Mouse (Mus musculus) ZHBTc4 (cell line): Measurements from ENCODE around the gene Fam71b.

Source experiments
- DNase-seq: peaks from one replicate; pipeline ENCODE4 v3.0.0-alpha.2; 2011; ENCODE audit warnings: low read depth, low spot score

The Fam71b gene

DNA sequence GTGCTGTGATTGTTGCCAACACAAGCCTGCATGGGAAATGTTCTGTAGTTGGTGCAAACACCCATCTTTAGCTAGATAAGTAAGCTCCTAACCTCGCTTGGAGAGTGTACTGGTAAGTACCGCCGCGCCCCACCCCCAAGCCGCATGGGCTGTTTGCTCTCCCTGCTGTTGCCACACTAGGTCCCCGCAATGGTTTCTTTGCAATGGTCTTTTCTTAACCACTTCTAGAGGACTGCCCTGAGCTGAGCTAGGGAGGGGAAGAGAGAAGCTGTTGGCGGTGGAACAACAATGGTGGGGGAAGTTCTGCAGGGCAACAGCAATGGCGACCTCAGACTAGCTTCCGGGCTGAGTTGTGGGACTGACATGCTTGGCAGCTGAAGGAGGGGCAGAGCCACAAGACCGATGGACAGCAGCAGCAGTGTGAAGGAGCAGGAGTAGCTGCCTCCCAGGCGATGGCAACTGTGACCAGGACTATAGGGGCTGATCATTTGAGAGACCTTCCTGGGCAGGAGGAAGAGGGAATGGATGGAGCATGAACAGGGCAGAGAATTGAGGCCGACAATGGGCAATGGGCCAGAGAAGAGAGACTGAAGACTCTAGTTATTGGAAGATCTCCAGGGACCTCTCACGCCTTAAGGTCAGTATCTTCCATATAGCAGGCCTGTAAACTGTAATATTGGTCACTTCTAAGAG is at the start of gene Fam71b:
Gene Fam71b (plus strand): TSS at position 393 of the 693 bp plus-strand sequence.
- DNase-seq = no peak

DNA sequence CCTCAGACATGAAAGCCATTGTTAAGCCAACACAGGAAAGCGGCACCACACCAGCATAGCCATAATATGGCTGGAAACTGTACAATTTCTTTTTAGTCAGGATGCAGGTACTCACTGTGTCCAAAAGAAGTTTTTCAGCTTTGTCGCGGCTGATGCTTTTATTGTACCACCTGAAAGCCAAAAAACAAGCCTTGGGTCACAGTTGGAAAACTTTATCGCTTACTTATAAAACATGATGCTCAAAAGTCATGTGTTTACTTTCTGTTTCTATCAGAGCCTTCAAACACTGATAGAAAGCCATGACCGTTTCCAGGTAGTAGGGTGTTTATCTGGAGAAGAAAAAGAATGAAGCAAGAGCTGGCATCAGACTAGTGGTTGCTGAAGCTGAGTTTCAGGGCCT is 48.6 kb upstream of the Fam71b start:
- DNase-seq = no peak

DNA sequence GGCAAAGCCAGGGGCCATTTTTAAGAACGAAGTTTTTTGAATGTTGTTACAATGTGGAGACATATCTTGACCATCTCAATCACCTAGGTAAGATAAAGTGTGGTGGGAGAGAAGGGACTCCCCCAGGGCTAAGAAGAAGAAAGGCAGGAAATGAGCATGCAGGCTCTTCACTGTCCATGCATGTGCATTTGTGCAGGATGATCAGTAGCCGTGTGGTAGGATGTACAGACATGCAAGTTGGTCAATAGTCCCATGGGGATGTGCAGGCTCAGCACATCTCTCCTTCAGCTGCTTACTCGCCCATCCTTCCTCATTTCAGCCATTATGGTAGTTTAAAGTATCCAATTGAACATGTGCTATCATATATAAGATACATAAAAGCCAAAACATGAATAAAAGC is 47.9 kb upstream of the Fam71b start:
- no peak for DNase-seq

DNA sequence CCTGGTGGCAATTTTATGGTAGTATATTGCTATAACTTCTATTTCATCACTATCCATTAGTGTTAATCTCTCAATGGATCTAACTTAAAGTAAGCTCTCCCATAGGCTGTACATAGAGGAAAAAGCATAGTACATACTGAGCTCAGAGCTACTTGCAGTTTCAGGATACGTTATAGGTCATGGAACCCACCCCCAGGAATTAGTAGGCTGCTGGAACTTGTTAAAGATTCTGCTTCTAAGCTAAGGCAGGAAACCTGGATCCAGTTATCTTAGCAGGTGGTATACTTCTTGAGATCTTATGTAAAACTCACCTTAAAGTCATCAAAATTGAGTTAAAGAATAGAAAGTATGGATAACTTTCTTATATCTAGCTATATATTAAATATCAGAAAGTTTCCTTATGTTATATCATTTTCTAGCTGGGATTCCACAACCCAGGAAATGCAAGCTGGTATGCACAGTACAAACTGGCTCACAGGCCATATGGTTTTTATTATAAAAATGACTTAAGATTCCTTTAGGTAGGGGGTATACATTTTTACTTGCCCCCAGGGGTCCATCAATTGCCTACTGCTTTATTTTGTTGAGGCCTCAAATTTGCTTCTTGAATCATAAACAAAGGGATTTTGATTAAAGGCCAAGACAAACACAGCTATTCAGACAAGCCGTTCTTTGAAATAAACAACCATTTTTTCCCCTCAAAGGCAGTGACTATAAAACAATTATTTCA is 46.5 kb upstream of the Fam71b start:
- no peak for DNase-seq

DNA sequence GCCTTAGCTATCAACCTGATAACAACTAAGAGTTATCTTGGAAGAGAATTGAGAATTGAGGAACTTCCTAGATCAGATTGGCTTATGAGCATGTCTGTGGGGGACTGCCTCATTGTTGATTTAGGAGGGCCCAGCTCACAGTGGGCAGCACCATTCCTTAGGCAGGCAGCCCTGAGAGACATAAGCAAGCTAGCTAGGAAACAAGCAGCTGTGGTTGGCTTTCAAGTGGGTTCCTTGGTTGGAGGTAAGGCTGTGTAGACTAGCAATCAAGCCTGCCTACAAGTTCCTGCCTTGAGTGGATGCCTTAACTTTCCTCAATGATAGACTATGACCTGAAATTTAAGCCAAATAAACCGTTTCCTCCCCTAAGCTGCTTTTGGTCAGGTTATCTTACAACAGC is 38.0 kb upstream of the Fam71b start:
- DNase-seq = no peak

DNA sequence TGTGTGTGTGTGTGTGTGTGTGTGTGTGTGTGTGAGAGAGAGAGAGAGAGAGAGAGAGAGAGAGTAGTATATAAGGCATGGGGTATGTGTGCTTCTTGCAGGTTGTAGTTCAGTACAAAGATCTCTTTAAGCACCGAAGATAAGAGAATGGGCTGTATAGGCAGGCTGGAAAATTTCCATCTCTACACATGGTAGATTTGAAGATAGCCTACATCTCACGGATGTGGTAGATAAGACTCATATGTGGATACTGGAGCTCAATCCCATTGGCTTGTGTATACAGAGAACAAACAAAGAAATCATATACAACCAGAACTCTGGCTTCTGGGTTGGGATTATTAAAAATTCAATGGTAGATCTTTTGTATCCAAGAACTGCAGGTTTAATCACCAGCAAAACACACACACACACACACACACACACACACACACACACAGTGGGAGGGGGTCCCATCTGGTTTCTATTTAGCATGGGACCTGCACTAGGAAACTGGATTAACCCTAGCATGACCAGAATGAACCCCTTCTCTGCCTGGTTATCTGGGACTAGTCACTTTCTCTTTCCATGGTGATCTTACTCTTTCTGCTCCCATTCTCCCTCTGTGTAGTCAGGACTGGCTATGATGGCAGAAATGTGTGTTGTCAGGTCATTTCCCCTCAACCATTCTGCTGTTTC is 35.2 kb upstream of the Fam71b start:
- no peak for DNase-seq

DNA sequence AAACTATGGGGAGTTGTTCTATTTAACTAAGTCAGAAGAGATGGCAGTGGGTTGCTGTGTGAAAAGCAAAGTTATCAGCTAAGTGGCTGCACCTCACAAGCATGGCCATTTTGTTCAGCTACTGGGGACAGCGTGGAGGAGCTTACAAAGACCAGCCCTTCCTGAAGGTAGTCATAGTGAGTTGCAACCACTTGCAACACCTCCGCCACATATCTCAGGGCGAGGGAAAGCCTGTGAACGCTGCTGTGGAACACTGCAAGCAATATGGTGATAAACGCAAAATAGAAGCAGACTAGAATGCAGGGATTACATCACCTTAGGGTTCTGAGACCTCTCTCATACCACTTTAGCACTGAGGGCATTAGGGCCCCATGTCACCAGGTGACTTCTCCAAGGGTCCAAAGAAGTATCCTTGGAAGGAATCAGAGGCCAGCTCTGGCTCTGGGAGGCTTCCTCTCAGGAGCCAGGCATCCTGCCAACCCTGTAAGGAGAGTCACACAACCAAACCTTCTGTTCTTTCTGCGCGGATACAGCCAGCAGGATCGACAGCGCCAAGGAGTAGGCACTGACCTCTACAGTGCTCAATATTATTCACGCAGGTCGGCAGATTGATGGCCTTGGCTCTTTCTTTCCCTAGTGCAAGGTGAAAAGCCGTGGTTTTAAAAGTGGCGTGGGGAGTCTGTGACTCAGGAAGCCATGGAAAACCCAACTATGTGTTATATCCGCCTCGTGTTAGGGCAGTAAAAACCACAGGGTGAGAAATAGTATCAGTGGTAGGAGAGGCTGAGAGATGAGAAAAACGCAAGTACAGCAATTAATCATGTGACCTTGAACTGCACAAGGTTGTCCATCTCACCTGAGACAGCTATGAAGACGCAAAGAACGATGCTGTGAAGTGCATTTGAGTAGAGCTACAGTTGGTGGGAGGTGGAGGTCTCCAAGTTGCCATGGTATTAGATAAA is 34.0 kb upstream of the Fam71b start:
- DNase-seq = no peak

DNA sequence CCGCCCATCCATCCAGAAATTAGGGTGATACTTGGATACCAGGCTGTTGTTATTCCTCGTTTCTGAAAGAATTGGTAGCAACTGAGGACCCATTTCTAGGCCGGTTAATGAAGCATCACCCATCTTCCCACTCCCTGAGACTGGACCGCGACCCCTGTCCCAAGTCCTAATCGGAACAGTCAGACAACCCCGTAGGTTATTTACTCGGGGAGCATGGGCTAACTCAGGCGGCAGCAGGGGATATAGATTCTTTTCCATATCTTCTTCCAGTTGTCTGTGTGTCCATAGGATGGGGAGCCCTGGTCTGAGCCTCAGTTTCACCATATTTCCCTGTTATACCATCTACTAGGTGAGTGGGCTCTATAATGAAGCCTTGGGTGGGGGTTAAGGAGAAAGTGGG is 32.5 kb upstream of the Fam71b start:
- no peak for DNase-seq

DNA sequence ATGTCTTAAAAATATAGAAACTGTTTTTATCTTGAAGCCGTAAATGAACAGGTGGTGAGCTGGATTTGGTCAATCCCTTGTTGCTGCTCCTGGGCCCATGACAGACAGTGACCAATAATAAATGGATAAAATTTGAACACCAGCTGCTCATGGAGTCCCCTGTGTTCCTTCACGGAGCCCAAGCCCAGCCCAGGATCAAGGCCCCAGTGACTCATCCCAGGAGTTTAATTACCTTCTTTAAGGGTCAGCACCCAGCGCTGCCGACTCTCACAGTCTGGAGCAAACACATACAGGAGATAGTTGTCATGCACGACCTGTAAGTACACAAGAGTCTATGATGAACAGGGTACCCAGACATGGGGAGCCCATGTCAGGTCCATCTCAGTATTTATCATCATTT is 30.6 kb upstream of the Fam71b start:
- DNase-seq = no peak

DNA sequence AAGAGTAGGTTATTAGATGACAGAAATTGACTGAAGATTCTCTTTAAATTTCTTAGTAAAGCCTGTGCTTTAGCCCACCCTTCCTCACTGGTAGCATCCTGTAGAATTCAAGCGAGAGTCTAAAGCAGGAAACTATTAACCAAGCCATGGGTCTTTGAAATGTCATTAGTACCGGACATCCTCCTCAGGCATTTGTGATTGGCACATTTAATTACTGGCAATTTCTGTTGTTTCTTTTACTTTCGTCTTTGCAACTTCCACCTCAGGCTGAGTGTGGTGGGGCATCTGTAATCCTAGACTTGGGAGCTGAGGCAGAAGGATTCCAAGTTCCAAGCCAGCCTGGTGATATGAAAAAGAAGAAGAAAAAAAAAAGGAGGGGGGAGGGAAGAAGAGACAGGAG is 30.0 kb upstream of the Fam71b start:
- DNase-seq = no peak

DNA sequence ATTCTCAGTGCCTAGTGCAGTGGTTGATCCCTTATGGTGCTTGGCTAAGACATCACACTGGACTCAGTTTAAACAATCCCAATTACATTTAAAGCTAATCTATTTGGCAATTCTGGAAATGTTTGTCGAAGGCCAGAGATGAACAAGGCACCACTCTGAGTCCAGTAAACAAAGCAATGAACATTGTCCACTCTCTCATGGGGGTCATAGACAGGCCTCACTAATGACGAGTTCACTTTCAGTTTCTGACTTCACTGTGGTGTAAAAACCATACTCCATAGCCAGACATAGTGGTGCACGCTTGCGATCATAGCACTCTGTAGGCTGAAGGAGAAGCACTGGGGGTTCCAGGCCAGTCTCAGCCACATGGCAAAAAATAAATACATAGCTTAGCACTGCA is 25.9 kb upstream of the Fam71b start:
- DNase-seq = no peak

DNA sequence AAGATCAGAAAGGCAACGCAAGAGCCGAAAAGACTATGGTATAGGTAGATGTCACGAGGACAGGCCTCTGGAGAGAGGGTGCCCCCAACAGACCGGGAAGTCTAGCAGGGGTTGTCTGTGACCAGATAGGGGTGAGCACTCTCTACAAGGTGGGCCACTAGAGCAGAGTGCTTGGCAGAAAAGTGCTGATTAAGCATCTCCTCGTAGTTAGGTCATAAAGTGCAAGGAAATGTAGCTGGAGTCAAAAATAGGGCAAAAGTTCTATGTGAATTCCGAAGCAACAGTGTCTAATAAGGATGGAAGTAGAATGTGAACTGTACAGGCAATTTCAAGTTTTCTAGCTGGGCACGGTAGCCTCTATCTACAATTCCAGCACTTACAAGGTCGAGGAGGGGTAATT is 25.1 kb upstream of the Fam71b start:
- no peak for DNase-seq

DNA sequence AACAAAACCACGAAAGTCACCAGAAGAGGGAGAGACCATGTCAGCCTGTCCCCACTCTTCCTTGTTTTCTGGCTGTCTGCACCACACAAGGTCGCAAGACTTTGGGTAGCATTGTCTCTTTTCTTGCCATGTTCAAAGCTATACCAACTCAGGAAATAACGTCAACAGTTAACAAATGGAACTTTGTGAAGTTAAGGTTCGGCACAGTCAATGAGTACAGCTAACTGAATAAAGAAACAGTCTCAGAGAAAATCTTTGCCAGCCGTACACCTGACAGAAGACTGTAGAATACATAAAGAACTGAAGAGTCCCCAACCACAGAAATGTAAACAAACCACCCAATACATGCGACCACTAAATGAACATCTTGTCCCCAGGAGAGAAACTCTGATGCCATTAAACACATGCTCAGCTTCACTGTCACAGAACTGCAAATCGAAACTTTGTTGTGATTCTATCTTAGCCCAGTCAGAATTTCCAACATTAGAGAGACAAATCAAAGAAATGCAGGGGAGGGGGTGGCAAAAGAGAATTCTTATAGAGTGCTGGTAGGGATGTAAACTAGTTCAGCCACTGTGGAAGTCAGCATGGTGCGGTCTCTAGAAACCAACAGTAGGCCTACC is 23.9 kb upstream of the Fam71b start:
- DNase-seq = no peak

DNA sequence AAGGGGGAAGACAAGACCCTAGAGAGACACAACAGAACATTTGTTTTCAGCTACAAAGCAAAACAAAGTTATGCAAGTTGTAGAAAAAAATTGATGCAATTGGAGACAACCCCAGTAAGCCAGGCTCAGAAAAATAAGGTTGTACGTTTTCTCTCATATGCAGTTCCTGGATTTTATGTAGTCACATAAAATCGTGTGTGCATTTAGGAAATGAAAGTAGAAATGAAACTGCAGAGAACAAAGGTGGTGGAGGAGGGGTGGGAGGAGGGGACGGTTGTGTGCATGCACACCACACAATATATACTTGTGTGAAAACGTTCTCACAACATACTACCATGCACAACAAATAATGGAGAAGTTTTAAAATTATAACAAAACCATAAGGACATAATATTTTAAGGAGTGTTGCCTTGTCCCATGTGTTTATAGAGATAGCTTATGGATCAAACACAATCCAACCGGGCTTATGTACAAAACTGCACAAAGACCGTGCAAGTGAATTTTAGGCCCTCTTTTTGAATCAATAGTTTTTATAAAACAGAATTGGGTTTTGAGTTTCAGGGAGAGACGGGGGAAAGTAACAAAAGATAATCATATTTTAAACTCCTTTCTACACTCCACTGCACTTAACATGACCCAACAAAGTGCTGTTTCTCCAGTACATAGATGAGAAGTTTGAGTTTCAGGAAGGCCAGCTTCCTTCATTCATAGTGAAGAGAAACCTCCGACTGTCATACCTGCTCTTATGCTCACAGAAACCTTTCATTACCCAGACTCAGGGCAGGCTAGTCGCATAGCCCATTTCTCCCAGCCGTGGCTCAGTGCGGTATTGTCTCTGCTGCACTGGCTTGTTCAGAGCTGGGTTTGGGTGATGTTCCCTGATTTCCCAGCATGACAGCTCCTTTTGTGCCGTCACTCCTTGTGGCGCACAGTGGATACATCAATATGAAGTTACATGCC is 23.0 kb upstream of the Fam71b start:
- no peak for DNase-seq

DNA sequence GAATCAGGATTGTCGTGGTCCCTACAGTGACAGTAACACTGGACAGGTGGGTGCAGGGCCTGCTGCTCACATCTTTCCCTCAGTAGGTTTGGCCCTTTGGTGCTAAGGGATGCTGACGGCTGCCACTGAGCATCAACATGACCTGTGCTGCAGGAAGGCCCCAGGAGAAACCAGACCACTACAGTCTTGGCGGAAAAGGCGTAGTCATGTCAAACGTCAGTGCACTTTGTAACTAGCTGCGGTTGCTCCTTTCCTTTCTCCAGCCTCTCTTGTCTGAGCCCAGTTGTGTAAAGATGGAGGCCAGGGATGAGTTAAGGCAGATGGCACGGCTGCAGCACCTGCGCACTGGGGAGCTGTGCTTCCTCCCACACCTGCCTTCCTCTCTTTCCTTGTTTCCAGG is 21.3 kb upstream of the Fam71b start:
- no peak for DNase-seq

DNA sequence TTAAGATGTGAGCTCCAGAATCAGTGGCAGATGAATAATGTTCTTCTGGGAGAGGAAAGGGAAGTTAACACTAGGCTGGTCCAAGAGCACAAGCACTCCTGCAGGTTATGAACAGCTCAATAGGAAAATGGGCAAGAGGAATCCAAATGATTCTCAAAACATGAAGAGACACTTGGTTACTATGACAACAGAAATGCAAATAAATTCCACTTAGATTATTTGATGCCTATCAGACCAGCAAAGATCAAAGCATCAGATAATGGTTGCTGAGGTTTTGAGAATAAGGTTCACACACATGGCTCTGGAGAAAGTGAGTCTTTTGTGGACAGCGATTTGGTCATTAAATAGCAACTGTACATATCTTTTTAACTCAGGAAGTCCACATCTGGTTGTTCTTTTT is 19.0 kb upstream of the Fam71b start:
- no peak for DNase-seq

DNA sequence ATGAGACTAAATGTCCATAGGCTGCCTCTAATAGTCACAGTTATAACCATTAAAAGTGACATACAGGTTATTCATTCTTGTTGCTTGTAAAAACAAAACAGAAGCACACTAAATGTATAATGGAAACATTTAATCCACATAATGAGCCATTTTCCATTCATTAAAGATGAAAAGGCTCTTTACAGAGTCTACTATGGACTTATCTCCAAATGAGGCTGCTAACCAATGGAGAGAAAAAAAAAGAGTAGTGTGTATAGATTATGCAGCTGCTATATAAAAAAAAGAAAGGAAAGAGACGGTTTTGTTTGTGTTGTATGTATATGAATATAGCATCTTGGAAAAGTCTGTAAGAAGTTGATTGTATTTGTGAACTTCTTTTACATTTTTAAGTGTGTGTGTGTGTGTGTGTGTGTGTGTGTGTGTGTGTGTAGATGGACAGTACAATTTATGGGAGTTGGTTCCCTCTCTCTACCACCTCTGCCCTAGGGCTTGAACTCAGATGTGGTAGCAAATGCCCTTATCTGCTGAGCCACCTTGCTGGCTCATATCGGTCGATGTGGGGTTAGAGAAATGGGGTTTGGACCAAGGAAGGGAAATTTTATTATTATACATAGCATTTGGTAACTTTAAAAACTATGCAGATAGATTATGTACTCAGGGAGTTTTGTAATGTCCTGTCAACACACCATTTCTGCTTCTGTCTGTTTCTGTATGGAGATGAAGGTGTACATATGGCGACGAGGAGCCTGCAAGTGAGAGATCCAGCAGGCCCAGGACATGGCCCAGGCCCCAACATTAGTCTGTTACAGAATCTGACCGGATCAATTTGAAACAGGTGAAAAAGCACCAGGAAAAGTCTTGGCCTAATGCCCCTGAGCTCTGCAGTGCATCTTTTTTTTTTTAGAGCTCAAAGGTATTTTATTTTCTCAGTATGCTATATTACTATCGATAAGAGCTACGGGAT is 18.3 kb upstream of the Fam71b start:
- no peak for DNase-seq

DNA sequence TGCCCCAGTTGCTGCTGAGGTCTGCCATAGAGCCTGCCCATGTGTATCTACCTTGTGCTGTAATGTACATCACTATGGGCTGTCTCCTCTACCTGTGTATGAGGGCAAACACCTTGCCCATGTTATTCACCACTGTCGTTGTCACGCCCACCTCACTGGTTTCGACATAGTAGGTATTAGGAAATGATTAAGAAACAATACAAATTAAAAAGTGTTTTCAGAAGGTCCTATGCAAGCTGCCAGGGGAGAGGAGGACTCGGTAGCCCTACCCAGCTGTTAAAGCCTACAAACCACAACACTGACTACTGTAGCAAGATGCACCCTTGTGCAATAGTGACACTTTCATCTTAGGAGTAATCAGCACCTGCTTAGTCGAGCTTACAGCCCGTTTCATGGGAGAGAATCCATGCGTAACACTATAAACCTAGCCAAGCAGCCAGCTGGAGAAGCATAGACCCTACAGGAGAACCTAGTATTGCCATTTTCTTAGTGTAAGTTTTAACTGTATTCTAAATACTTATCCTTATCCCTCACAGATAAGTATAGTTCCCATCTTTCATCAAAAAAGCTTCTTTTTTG is 16.2 kb upstream of the Fam71b start:
- no peak for DNase-seq

DNA sequence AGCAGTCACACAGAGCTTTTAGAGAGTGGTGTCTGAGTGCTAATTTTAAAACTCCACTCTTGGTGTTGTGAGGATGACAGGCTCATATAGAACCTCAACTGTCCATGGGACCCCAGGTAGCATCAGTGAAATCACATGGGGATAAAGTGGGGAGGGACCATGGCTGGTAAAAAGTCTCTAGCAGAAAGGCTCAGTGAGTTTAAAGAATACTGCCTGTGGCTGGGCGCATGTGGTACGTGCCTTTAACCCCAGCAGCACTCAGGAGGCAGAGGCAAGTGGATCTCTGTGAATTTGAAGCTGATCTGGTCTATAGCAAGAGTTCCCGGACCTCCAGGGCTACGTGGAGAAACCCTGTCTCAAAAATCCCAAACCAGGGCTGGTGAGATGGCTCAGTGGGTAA is 13.9 kb upstream of the Fam71b start:
- DNase-seq = no peak
